Mouse (Mus musculus): Measurements from ENCODE around the gene Cd300lb.

DNA sequence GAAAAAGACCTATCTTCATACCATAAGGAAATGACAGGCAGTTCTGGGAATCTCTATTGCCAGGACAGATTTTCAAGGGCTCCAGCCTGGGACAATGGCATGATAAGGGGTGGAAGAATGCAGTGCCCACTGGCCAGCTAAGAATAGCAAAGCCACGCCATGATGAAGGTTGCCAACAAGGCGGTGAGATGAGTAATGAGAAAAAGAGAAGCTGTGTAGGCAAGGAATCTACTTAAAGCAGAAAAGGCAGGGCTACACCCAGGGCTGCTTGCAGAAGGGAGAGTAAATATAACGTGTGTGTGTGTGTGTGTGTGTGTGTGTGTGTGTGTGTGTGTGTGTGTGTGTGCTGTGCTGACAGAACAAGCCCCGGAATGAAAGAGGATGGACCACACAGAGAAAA is 47.7 kb upstream of the Cd300lb start:
- TF ChIP-seq CTCF (IDR thresholded peaks at IDR 0.05; ENCODE audit: low read depth, low read length) = no peak
- TF ChIP-seq POLR2A (IDR thresholded peaks at IDR 0.05; ENCODE audit: insufficient read depth, low read length) = no peak
